Mouse (Mus musculus) kidney, embryonic 16.5 days (tissue): ENCODE measurements around the gene Sorbs1. TPM values are rescaled to one million over a fixed set of nuclear protein-coding genes. Genes with fewer than 3 reads are reported as not detected.

Source experiments
- ATAC-seq: fragments of 200-750 bp; cut with Nextera tagmentation; 2 replicates; pipeline ENCODE4 v1.8.0; 2017; ENCODE audit warnings: moderate TSS enrichment; ENCODE audit not compliant: low FRiP score, low TSS enrichment
- H3K27ac ChIP-seq: fragments of 300-500 bp; sonication (generic); 2 replicates; pipeline ENCODE4 v1.5.1; 2014; ENCODE audit warnings: low read length
- H3K27me3 ChIP-seq: fragments of 300-500 bp; sonication (generic); 2 replicates; pipeline ENCODE4 v1.6.1; 2014; ENCODE audit warnings: low read length, control low read depth, mixed read lengths; ENCODE audit not compliant: insufficient read depth
- H3K36me3 ChIP-seq: fragments of 300-500 bp; sonication (generic); 2 replicates; pipeline ENCODE4 v1.6.1; 2014; ENCODE audit warnings: low read length, control low read depth, mixed read lengths; ENCODE audit not compliant: insufficient read depth
- H3K4me1 ChIP-seq: fragments of 300-500 bp; sonication (generic); 2 replicates; pipeline ENCODE4 v1.6.1; 2014; ENCODE audit warnings: low read length, control low read depth, mixed read lengths; ENCODE audit not compliant: insufficient read depth
- H3K4me2 ChIP-seq: fragments of 300-500 bp; sonication (generic); replicated peaks from 2 replicates; pipeline ENCODE4 v1.6.1; 2014; ENCODE audit warnings: low read depth, low read length
- H3K4me3 ChIP-seq: fragments of 300-500 bp; sonication (generic); 2 replicates; pipeline ENCODE4 v1.5.1; 2014; ENCODE audit warnings: mild to moderate bottlenecking, low read length
- H3K9ac ChIP-seq: fragments of 300-500 bp; sonication (generic); replicated peaks from 2 replicates; pipeline ENCODE4 v1.6.1; 2014; ENCODE audit warnings: low read length
- H3K9me3 ChIP-seq: fragments of 300-500 bp; sonication (generic); 2 replicates; pipeline ENCODE4 v1.6.1; 2016; ENCODE audit warnings: low read length, control low read depth
- WGBS: fragments of 180-500 bp; shearing (Covaris S2); extraction: QIAGEN DNeasy Blood & Tissue Kit; methylation state at CpG from one replicate; pipeline ENCODE4 v1.1.7; 2014; 5-methylcytosine and 5-hydroxymethylcytosine counted together
- polyA plus RNA-seq: library from polyadenylated mRNA; unstranded; fragments of >200 nt; fragmentation: Nextera tagmentation; extraction: Ambion mirVana; gene quantifications from 2 replicates; pipeline ENCODE4 v1.2.1, GENCODE M21; 2015

The Sorbs1 gene
- polyA plus RNA-seq, 1 experiment from 2014 or later: 60.1 TPM

- H3K9me3 ChIP-seq: no peaks in the 10 kb centered on the region
- 0 out of 2 replicates have a peak, but pooled peaks cover 3% of the 10 kb centered on the region for H3K4me1 ChIP-seq
- no peak overlapping the region for H3K27ac ChIP-seq
- peaks cover 5% of the 10 kb centered on the region; the same call in 1 of the 2 replicates for H3K36me3 ChIP-seq
- H3K9ac ChIP-seq: no peak overlapping the region
- no peak overlapping the region for H3K4me2 ChIP-seq
- WGBS: 80% methylated on average over 4 of the region's 4 CpGs
- no peak overlapping the region for H3K4me3 ChIP-seq
- no peak for ATAC-seq
- H3K27me3 ChIP-seq: no peaks in the 10 kb centered on the region
Measured at GRCm38 (mm10) chr19:40297798-40298144, 215.8 kb downstream of the Sorbs1 start.

DNA sequence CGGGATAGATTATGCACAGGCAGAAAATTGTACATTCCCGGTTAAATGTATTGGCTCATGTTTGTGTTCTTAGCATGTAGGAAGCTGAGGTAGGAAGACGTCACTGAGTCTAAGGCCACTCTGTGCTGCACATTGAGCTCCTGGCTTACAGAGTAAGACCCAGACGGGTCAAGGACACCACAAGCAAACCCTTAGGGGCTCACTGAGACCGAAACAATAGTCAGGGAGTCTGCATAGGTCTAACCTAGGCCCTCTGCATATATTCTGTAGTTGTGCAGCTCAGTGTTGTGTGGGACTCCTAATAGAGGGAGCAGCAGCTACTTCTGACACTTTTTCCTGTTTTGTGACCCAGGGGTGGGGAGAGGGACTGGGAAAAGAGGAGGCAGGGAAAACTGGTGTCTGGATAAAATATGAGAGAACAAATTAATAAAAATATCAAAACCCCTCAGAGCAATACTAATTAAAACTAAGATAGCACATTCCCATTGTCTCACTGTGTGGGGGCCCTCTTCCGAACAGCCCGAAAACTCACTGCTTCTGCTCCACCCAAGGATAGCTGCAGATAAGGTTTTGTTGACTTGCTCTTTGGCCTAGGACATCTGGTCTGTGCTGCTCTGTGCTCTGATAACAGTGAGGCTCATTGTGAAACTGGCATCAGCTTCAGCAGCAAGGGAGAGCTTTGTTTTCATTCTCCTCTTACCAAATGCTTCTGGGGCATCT lies 216.3 kb downstream of the Sorbs1 start:
- H3K9me3 ChIP-seq: no peaks in the 10 kb centered on the region
- no peak overlapping the region for H3K9ac ChIP-seq
- no peak overlapping the region for H3K4me2 ChIP-seq
- H3K27ac ChIP-seq: no peak overlapping the region
- no peaks in the 10 kb centered on the region for H3K27me3 ChIP-seq
- H3K4me1 ChIP-seq: 0 out of 2 replicates have a peak, but pooled peaks cover 3% of the 10 kb centered on the region
- 80% methylated on average over 7 of the region's 7 CpGs for WGBS
- H3K4me3 ChIP-seq: no peak overlapping the region
- ATAC-seq: no peak
- H3K36me3 ChIP-seq: peaks cover 5% of the 10 kb centered on the region; the same call in 1 of the 2 replicates

- Histone ChIP-seq H3K27ac (no peak overlapping the region), H3K9me3 (no peaks in the 10 kb centered on the region), H3K27me3 (no peaks in the 10 kb centered on the region), H3K36me3 (peaks cover 5% of the 10 kb centered on the region; the same call in 1 of the 2 replicates), H3K4me2 (no peak overlapping the region), H3K4me1 (0 out of 2 replicates have a peak, but pooled peaks cover 3% of the 10 kb centered on the region), H3K4me3 (no peak overlapping the region), H3K9ac (no peak overlapping the region)
- WGBS: 65% methylated on average over 1 of the region's 1 CpGs
- ATAC-seq: no peak
Measured at GRCm38 (mm10) chr19:40294231-40294630, 219.3 kb downstream of the Sorbs1 start.

DNA sequence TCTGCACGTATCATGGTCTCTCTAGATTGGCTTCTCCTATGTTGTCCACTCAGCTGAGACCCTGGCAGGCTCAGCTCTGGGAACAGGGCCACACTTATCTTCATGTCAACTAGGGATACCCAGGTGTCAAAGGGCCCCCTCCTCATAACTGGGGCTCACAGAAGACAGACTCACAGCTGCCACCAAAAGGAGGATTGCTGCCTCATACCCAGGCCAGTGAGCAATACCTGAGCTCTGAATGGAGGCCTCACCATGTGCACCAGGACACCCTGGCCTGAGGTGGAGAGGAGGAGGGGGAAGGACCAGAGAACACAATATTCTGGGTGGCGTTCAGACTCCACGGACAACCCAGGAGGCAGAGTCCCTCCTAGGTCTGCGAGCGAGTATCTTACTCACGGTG lies 219.8 kb downstream of the Sorbs1 start:
- WGBS: 93% methylated on average over 6 of the region's 6 CpGs
- H3K36me3 ChIP-seq: peaks cover 5% of the 10 kb centered on the region; the same call in 1 of the 2 replicates
- H3K4me1 ChIP-seq: 0 out of 2 replicates have a peak, but pooled peaks cover 3% of the 10 kb centered on the region
- no peaks in the 10 kb centered on the region for H3K9me3 ChIP-seq
- H3K4me3 ChIP-seq: no peak overlapping the region
- H3K27ac ChIP-seq: no peak overlapping the region
- H3K4me2 ChIP-seq: no peak overlapping the region
- H3K27me3 ChIP-seq: no peaks in the 10 kb centered on the region
- no peak for ATAC-seq
- no peak overlapping the region for H3K9ac ChIP-seq

DNA sequence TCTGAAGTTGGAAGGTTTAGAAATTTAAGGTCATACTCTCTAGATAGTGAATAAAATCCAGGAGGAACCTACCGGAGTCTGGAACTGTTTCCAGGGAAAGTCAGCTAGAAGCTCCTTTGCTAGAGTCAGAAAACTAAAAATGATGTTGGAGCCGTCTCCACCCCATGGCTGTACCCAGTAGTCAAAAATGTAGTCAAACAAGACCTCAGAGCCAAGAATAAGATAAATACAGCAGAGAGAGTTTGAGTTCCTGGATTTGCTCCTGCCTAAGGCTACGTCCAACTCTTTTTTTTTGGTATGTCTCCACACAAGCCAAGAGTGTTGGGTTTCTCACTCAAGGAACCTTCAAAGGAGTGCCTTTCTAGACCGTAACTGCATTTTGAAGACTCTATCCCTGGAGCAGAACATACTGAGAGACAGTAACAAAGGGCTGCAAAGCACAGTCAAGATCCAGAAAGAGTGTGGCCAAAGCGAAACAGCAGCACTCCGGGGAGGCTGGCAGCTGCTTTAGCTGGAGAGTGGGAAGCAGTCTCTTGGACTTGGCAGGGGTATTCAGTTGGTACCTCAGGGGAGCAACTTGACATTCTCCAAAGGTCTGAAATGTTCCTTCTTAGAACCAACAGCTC lies 223.4 kb downstream of the Sorbs1 start:
- WGBS: 81% methylated on average over 6 of the region's 6 CpGs

DNA sequence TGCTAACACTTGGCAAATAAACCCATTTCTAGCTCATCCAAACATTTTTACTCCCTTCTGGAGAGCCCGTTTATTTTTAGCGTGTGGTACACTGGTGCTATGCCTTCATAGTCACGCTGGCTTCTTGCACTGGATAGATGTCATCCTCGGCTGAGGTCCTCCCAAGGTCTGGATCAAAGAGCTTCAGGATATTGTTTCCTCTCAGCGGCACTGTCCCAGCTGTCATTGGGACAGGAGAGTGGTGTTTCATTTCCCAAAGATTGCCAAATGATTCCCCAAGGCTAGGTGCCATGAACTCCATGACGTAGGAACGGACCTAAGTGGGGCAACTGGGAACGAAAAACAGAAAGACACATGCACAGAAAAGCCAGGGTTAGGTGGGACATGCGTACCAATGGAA lies 225.2 kb downstream of the Sorbs1 start:
- WGBS: 84% methylated on average over 9 of the region's 9 CpGs
- H3K27me3 ChIP-seq: no peaks in the 10 kb centered on the region
- H3K9me3 ChIP-seq: no peaks in the 10 kb centered on the region
- H3K36me3 ChIP-seq: no peaks in the 10 kb centered on the region
- H3K27ac ChIP-seq: no peak overlapping the region
- no peak for ATAC-seq
- H3K4me2 ChIP-seq: no peak overlapping the region
- no peak overlapping the region for H3K9ac ChIP-seq
- H3K4me3 ChIP-seq: no peak overlapping the region
- H3K4me1 ChIP-seq: 0 out of 2 replicates have a peak, but pooled peaks cover 3% of the 10 kb centered on the region

More for the DNA sequence above, 223.4 kb downstream of the Sorbs1 start:
- H3K4me2 ChIP-seq: no peak overlapping the region
- ATAC-seq: no peak
- H3K27ac ChIP-seq: no peak overlapping the region
- no peaks in the 10 kb centered on the region for H3K27me3 ChIP-seq
- no peak overlapping the region for H3K4me3 ChIP-seq
- H3K9me3 ChIP-seq: no peaks in the 10 kb centered on the region
- no peak overlapping the region for H3K9ac ChIP-seq
- H3K36me3 ChIP-seq: peaks cover 5% of the 10 kb centered on the region; the same call in 1 of the 2 replicates
- H3K4me1 ChIP-seq: 0 out of 2 replicates have a peak, but pooled peaks cover 3% of the 10 kb centered on the region

DNA sequence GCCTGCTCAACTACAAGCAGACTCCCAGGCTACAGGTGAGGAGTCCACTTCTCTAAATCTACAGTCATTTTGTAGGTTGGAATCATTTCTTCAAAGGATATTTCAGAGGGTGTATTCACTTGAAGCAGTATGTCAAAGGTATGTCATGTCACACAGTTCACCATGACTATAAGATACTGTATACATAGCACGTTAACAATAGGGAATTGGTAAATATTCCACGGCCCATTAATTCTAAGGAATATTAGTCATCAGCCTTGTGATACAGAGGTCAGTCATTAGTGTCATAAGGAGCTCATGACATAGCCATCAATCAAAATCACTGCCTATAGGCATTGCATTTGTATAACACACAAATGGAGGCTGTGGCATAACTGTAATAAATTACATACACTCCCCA lies 228.9 kb downstream of the Sorbs1 start:
- no peak for ATAC-seq
- Histone ChIP-seq H3K4me3 (no peak overlapping the region), H3K36me3 (no peaks in the 10 kb centered on the region), H3K9ac (no peak overlapping the region), H3K4me2 (no peak overlapping the region), H3K27ac (no peak overlapping the region), H3K27me3 (no peaks in the 10 kb centered on the region), H3K9me3 (no peaks in the 10 kb centered on the region), H3K4me1 (no peaks in the 10 kb centered on the region)
- 84% methylated on average over 2 of the region's 2 CpGs for WGBS

- H3K9ac ChIP-seq: no peak overlapping the region
- H3K36me3 ChIP-seq: no peaks in the 10 kb centered on the region
- H3K4me1 ChIP-seq: no peaks in the 10 kb centered on the region
- H3K9me3 ChIP-seq: no peaks in the 10 kb centered on the region
- no peaks in the 10 kb centered on the region for H3K27me3 ChIP-seq
- no peak overlapping the region for H3K27ac ChIP-seq
- H3K4me2 ChIP-seq: no peak overlapping the region
- no peak for ATAC-seq
- no peak overlapping the region for H3K4me3 ChIP-seq
- 59% methylated on average over 2 of the region's 2 CpGs for WGBS
Measured at GRCm38 (mm10) chr19:40283415-40283814, 230.2 kb downstream of the Sorbs1 start.

DNA sequence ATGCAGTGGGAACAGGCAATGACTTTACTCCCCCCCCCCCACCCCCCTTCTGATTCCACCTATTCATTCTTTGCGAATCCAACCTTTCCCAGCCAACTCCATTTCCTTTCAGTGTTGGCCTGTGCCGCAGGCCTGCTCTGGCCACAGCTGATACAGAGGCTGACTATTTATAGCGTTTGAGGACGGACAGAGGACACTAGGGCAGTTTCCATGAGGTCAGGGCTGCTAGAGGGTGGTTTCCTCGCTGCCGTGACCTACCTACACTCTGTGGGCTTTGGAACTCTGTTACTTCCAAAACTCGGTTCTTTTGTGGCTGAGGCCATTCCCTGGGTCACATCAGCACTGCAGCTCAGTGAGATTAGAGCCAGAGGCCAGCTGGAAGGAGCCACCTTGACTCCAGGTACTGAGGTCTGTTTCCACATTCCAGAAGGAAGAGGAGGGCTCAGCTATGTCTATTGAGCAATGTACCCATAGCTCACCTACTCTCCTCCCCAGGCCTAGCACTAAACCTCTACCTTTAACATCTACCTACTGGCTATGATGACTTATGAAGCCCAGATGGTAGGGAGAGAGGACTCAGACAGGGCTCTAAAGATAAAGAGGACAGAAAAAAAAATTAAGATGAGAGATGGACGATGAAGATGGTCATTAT lies 235.1 kb downstream of the Sorbs1 start:
- ATAC-seq: no peak
- H3K27me3 ChIP-seq: no peaks in the 10 kb centered on the region
- no peak overlapping the region for H3K4me3 ChIP-seq
- no peaks in the 10 kb centered on the region for H3K4me1 ChIP-seq
- H3K9ac ChIP-seq: no peak overlapping the region
- peaks cover 4% of the 10 kb centered on the region for H3K9me3 ChIP-seq
- H3K27ac ChIP-seq: no peak overlapping the region
- no peaks in the 10 kb centered on the region for H3K36me3 ChIP-seq
- 68% methylated on average over 8 of the region's 8 CpGs for WGBS
- no peak overlapping the region for H3K4me2 ChIP-seq

DNA sequence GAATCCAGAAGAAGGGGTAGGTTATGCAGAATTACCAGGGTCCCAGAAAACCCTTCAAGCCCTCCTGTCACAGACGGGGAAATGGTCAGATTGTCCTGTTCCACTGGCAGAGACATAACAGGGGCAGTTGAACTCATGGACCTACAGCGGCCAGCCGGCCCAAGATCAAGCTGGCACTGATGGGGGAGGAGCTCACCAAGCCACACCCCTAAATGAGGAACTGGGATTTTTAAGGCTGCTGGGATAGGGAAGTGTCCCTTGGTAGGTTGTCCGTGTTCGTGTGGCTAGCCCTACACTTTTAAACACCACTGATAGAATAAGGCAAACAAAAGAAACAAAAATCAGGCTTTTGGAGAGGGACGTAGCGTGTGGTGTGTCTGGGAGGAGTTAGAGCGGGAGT lies 236.1 kb downstream of the Sorbs1 start:
- H3K36me3 ChIP-seq: no peaks in the 10 kb centered on the region
- H3K9me3 ChIP-seq: peaks cover 4% of the 10 kb centered on the region
- H3K27me3 ChIP-seq: no peaks in the 10 kb centered on the region
- no peaks in the 10 kb centered on the region for H3K4me1 ChIP-seq
- H3K27ac ChIP-seq: no peak overlapping the region
- H3K4me3 ChIP-seq: no peak overlapping the region
- no peak for ATAC-seq
- H3K9ac ChIP-seq: no peak overlapping the region
- H3K4me2 ChIP-seq: no peak overlapping the region
- WGBS: 88% methylated on average over 8 of the region's 8 CpGs
